Mouse (Mus musculus): ENCODE results near the gene Rnf114. TPM values are rescaled to one million over a fixed set of nuclear protein-coding genes. Genes with fewer than 3 reads are reported as not detected.

Gene Rnf114
- polyA plus RNA-seq, 1 experiment = 116 TPM

DNA sequence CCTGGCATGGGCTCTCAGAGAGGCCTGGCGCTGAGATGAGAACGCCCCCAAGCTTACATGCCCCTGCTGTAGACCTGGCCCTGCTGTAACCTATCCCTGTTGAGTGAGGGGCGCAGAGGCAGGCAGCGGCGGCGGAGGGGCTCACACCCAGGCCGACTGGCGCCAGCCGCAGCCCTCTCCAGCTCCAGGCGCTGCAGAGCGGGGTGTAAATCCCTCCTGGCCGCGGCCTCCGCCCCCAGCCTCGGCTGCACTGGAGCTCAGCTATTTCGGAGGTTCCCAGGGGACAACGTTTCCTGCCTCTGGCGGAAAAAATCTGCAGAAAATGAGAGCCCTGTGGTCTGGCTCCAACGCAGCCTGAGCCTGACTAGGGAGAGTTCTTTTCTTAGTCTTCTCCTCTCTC is 73.2 kb downstream of the Rnf114 start:
- H3K4me3 ChIP-seq (ENCODE audit: low read depth, low read length) = no peak overlapping the region
- no peaks in the 10 kb centered on the region; the same call in 1 of the 2 replicates for H3K4me1 ChIP-seq (ENCODE audit: control insufficient read depth, insufficient read depth, insufficient read length, low read length)
- no peaks in the 10 kb centered on the region for H3K27me3 ChIP-seq (ENCODE audit: control insufficient read depth, insufficient read depth, low read length)
- H3K27ac ChIP-seq (ENCODE audit: insufficient read depth, low read depth, low read length) = no peak overlapping the region
- no peaks in the 10 kb centered on the region for H3K36me3 ChIP-seq (ENCODE audit: control insufficient read depth, insufficient read depth, low read length)
- TF ChIP-seq POLR2A (IDR thresholded peaks at IDR 0.05; ENCODE audit: low read depth, low read length) (no peak), CTCF (IDR thresholded peaks at IDR 0.05; ENCODE audit: extremely low read depth, insufficient read length, insufficient replicate concordance, low read depth, low read length) (no peak)
- 46% methylated on average over 19 of the region's 19 CpGs for WGBS

Other genes with a start within 250 kb of the Rnf114 start
- 24.8 and 84.7 TPM in 2 replicates for gene B4galt5, start 143.5 kb upstream of the Rnf114 start, polyA plus RNA-seq (2012; rRNA removed)
- 19.8 and 34.8 TPM in 2 replicates for gene Slc9a8, start 70.9 kb upstream of the Rnf114 start, polyA plus RNA-seq (2012; rRNA removed)
- 25.4 and 54.9 TPM in 2 replicates for gene Spata2, start 242 bp downstream of the Rnf114 start, polyA plus RNA-seq (2012; rRNA removed)
- 12.1 and 13.2 TPM in 2 replicates for gene Snai1, start 45.5 kb downstream of the Rnf114 start, polyA plus RNA-seq (2012; rRNA removed)
- gene Ube2v1, start 139.4 kb downstream of the Rnf114 start, polyA plus RNA-seq (2012; rRNA removed) = 58.0 and 89.8 TPM in 2 replicates
- 0.10 TPM in 1 of 2 replicates, not detected in the other for gene Gm20431, start 168.9 kb downstream of the Rnf114 start, polyA plus RNA-seq (2012; rRNA removed)
- 194 and 386 TPM in 2 replicates for gene Cebpb, start 196.3 kb downstream of the Rnf114 start, polyA plus RNA-seq (2012; rRNA removed)
- 28.0 and 105 TPM in 2 replicates for gene Tmem189, start 197.2 kb downstream of the Rnf114 start, polyA plus RNA-seq (2012; rRNA removed)